Mouse (Mus musculus): ENCODE results near the gene Jag2.

GRCm38 (mm10) chr12:112959421-112959820 is 29.8 kb upstream of the Jag2 start:
- TF ChIP-seq CTCF (conservative IDR thresholded peaks at IDR 0.05; ENCODE audit: low read length), result no peak
- no peak for TF ChIP-seq NANOG (IDR thresholded peaks at IDR 0.05; ENCODE audit: borderline replicate concordance, low read length)

Data from E14TG2a.4 (cell line).